Mouse (Mus musculus) cerebellum, postnatal 4 days (tissue): Measurements from ENCODE around the gene G530012D18Rik.
"Not testable (repeated sequence)": the region's sequence is repeated elsewhere in the genome, so short reads cannot be mapped to it uniquely, and the experiment has no call there.

Experiments
- DNase-seq, 2 experiments: peaks; one replicate each; pipeline ENCODE4 v3.0.0; 2022; ENCODE audit warnings: low spot score in 2 of 2, mixed read lengths in 1 of 2

The G530012D18Rik gene

GRCm38 (mm10) chr1:85615819-85616218 is 40.3 kb downstream of the G530012D18Rik start:
- not testable (repeated sequence) for DNase-seq

GRCm38 (mm10) chr1:85617161-85617560 is 41.7 kb downstream of the G530012D18Rik start:
- DNase-seq, result not testable (repeated sequence)

- DNase-seq, result not testable (repeated sequence)
These were observed 43.2 kb downstream of the G530012D18Rik start for GRCm38 (mm10) chr1:85618689-85619088.
